Mouse (Mus musculus) bone marrow, adult 2 months (tissue): ENCODE data around the gene Ddx18.

Experiments
- CTCF ChIP-seq: fragments of 200-500 bp; IDR thresholded peaks from 2 replicates; pipeline ENCODE4 v1.5.1; 2011; ENCODE audit warnings: low read length, control low read depth; ENCODE audit not compliant: control insufficient read depth, insufficient read depth
- POLR2A ChIP-seq: fragments of 200-500 bp; IDR thresholded peaks from 2 replicates; pipeline ENCODE4 v1.6.1; 2011; ENCODE audit warnings: low read depth, mild to moderate bottlenecking, control low read depth, low read length, borderline replicate concordance; ENCODE audit not compliant: control insufficient read depth

DNA sequence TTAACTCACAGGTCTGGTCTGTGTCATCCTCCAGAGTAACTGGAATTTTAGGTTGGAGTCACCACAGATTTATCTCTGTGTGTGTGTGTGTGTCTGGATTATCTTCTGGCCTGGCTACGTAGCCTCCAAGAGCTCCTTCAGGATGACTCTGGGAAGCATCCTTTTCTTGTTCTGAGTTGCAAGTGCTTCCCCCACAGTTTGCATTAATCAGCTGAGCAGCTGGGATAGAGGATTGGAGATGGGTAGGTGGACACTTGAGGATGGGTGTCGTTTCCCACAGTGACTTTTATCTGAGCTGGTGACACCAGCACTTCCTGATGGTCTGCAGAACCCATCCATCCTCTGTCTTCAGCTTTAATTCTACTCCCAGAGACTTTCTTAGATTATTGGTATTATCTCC lies 20.9 kb downstream of the Ddx18 start:
- no peak for TF ChIP-seq CTCF
- TF ChIP-seq POLR2A: no peak
